Mouse (Mus musculus): ENCODE measurements around the gene Hoxa10. TPM values are rescaled to one million over a fixed set of nuclear protein-coding genes. Genes with fewer than 3 reads are reported as not detected.

The Hoxa10 gene
- total and polyA plus RNA-seq, 2 experiments = not detected

DNA sequence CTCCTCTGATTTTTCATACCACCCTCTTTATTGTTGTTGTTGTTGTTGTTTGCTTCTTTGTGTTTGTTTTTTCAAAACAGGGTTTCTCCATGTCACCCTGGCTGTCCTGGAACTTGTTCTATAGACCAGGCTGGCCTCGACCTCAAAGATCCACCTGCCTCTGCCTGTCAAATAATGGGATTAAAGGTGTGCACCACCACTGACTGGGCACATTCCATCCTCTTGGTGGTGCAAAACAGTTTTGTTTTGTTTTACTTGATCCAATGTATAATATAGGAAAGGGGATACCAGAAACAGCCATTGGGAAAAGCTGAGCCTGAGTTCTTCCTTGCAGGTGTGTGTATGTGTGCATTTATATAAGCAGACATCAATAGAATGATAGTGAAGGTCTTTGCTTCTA, 54.2 kb downstream of the Hoxa10 start:
- TF ChIP-seq POLR2A (IDR thresholded peaks at IDR 0.05; ENCODE audit: extremely low read depth, insufficient read depth, low read length) (no peak), CTCF (IDR thresholded peaks at IDR 0.05; ENCODE audit: low read depth, low read length) (no peak)
- Histone ChIP-seq H3K36me3 (ENCODE audit: control insufficient read depth, insufficient read depth, low read length) (no peaks in the 10 kb centered on the region), H3K9ac (ENCODE audit: low read depth, low read length) (no peak overlapping the region), H3K4me1 (ENCODE audit: control insufficient read depth, insufficient read depth, low read length) (peaks cover 2% of the 10 kb centered on the region; the same call in 1 of the 2 replicates), H3K4me3 (ENCODE audit: insufficient read depth, low read depth, low read length) (no peak overlapping the region), H3K27ac (replicated peaks; ENCODE audit: insufficient read depth, low read depth, low read length) (no peak overlapping the region), H3K27me3 (ENCODE audit: control insufficient read depth, insufficient read depth, low read length) (peaks cover 21% of the 10 kb centered on the region), H3K79me2 (ENCODE audit: control insufficient read depth, insufficient read depth, low read length) (no peaks in the 10 kb centered on the region)
- 40% methylated on average over 1 of the region's 1 CpGs for WGBS
- no peak for DNase-seq (ENCODE audit: extremely low read depth, low read depth, low spot score)

DNA sequence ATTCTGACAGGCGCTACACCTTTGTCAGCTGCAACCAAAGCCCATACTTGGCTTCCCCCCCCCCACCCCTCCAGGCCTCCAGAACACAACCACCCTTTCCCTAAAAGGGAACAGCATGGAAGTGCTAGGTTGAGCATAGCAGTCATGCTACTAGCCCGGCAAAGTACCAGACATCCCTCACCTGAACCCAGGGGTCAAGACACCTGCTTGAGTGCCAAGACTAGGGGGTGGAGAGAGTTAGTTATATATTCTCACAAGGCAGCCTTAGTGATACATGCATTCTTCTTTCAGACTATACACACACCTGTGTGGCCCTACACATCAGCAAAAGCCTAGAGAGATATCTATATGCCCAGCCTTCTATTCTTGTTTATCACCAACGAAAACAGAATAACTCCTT, 54.8 kb downstream of the Hoxa10 start:
- Histone ChIP-seq H3K9ac (ENCODE audit: low read depth, low read length) (no peak overlapping the region), H3K27ac (replicated peaks; ENCODE audit: insufficient read depth, low read depth, low read length) (no peak overlapping the region), H3K4me1 (ENCODE audit: control insufficient read depth, insufficient read depth, low read length) (peaks cover 2% of the 10 kb centered on the region; the same call in 1 of the 2 replicates), H3K79me2 (ENCODE audit: control insufficient read depth, insufficient read depth, low read length) (no peaks in the 10 kb centered on the region), H3K36me3 (ENCODE audit: control insufficient read depth, insufficient read depth, low read length) (no peaks in the 10 kb centered on the region), H3K4me3 (ENCODE audit: insufficient read depth, low read depth, low read length) (no peak overlapping the region), H3K27me3 (ENCODE audit: control insufficient read depth, insufficient read depth, low read length) (peaks cover 19% of the 10 kb centered on the region)
- no peak for DNase-seq (ENCODE audit: extremely low read depth, low read depth, low spot score)
- WGBS = 40% methylated on average over 3 of the region's 3 CpGs
- no peak for TF ChIP-seq CTCF (IDR thresholded peaks at IDR 0.05; ENCODE audit: low read depth, low read length)
- TF ChIP-seq POLR2A (IDR thresholded peaks at IDR 0.05; ENCODE audit: extremely low read depth, insufficient read depth, low read length) = no peak

DNA sequence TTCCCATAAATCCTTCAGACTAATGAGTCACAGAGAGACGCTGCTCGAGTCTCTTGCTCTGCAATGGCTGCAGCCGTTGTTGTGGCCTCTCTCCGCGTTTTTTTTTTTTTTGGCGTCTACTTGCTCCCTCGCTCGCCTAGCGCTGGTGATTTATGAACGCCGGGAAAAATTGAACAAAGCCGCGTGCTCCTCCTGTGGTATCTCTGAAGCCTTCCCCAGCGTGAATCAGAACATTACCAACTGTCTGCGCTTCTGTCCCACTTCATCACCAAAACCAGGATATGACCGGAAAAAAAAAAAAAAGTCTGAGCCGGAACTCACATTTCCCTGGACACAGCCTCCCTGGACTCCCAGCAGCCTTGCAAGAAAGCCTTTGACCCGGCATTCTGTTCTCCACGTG, 55.4 kb downstream of the Hoxa10 start:
- 11% methylated on average over 19 of the region's 19 CpGs for WGBS
- H3K4me1 ChIP-seq (ENCODE audit: control insufficient read depth, insufficient read depth, low read length) = peaks cover 2% of the 10 kb centered on the region; the same call in 1 of the 2 replicates
- H3K36me3 ChIP-seq (ENCODE audit: control insufficient read depth, insufficient read depth, low read length) = no peaks in the 10 kb centered on the region
- H3K4me3 ChIP-seq (ENCODE audit: insufficient read depth, low read depth, low read length) = no peak overlapping the region
- TF ChIP-seq POLR2A (IDR thresholded peaks at IDR 0.05; ENCODE audit: extremely low read depth, insufficient read depth, low read length) (no peak), CTCF (IDR thresholded peaks at IDR 0.05; ENCODE audit: low read depth, low read length) (no peak)
- H3K27ac ChIP-seq (replicated peaks; ENCODE audit: insufficient read depth, low read depth, low read length) = no peak overlapping the region
- H3K9ac ChIP-seq (ENCODE audit: low read depth, low read length) = no peak overlapping the region
- H3K27me3 ChIP-seq (ENCODE audit: control insufficient read depth, insufficient read depth, low read length) = peaks cover 15% of the 10 kb centered on the region
- no peak for DNase-seq (ENCODE audit: extremely low read depth, low read depth, low spot score)
- H3K79me2 ChIP-seq (ENCODE audit: control insufficient read depth, insufficient read depth, low read length) = no peaks in the 10 kb centered on the region

GRCm38 (mm10) chr6:52184668-52185067, 56.0 kb downstream of the Hoxa10 start:
- no peak for TF ChIP-seq POLR2A (IDR thresholded peaks at IDR 0.05; ENCODE audit: extremely low read depth, insufficient read depth, low read length)
- TF ChIP-seq CTCF (IDR thresholded peaks at IDR 0.05; ENCODE audit: low read depth, low read length) = no peak
- no peaks in the 10 kb centered on the region for H3K4me1 ChIP-seq (ENCODE audit: control insufficient read depth, insufficient read depth, low read length)
- DNase-seq (ENCODE audit: extremely low read depth, low read depth, low spot score) = no peak
- H3K27ac ChIP-seq (replicated peaks; ENCODE audit: insufficient read depth, low read depth, low read length) = no peak overlapping the region
- H3K9ac ChIP-seq (ENCODE audit: low read depth, low read length) = no peak overlapping the region
- H3K79me2 ChIP-seq (ENCODE audit: control insufficient read depth, insufficient read depth, low read length) = no peaks in the 10 kb centered on the region
- no peak overlapping the region for H3K4me3 ChIP-seq (ENCODE audit: insufficient read depth, low read depth, low read length)
- peaks cover 15% of the 10 kb centered on the region for H3K27me3 ChIP-seq (ENCODE audit: control insufficient read depth, insufficient read depth, low read length)
- H3K36me3 ChIP-seq (ENCODE audit: control insufficient read depth, insufficient read depth, low read length) = no peaks in the 10 kb centered on the region
- 43% methylated on average over 6 of the region's 6 CpGs for WGBS

DNA sequence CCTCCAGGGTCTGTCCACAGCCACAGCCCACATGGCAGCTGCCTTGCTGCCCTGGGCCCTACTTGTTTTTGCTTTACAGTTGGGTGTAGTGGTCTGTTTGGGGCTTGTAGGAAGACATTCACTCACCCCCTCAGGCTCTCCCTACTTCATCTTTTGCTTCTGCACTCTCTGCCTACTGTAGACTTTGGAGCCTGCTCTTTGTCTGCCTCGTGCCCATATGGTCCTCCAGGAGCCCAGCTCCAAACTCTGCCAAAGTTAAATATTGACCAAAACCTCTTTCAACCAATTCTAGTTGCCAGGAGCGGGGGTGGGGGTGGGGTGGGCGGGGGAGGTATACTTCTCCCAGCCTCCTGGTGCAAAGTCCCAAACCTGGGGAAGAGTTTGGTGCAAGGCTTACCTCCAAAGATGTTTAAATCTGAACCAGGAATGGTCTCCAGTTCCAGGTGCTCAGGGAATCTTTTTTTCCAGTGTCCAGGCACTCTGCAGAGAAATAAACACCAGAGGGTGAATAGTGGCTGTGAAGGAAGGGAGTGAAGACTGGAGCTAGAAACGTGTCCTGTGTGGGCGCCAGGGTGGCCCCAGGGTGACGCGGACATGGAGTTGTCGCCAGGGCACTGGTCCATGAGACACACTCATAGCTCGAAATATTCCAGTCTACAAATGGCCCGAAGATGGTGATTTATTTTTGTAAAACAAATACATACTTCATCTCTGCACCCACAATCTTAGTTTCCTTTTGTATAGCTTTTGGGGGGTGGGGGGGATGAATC, 57.2 kb downstream of the Hoxa10 start:
- H3K27me3 ChIP-seq (ENCODE audit: control insufficient read depth, insufficient read depth, low read length) = peaks cover 18% of the 10 kb centered on the region
- no peak overlapping the region for H3K4me3 ChIP-seq (ENCODE audit: insufficient read depth, low read depth, low read length)
- H3K79me2 ChIP-seq (ENCODE audit: control insufficient read depth, insufficient read depth, low read length) = no peaks in the 10 kb centered on the region
- DNase-seq (ENCODE audit: extremely low read depth, low read depth, low spot score) = peak; percentile 40
- no peaks in the 10 kb centered on the region for H3K36me3 ChIP-seq (ENCODE audit: control insufficient read depth, insufficient read depth, low read length)
- TF ChIP-seq POLR2A (IDR thresholded peaks at IDR 0.05; ENCODE audit: extremely low read depth, insufficient read depth, low read length) = no peak
- TF ChIP-seq CTCF (IDR thresholded peaks at IDR 0.05; ENCODE audit: low read depth, low read length) = no peak
- H3K27ac ChIP-seq (replicated peaks; ENCODE audit: insufficient read depth, low read depth, low read length) = no peak overlapping the region
- no peaks in the 10 kb centered on the region for H3K4me1 ChIP-seq (ENCODE audit: control insufficient read depth, insufficient read depth, low read length)
- H3K9ac ChIP-seq (ENCODE audit: low read depth, low read length) = no peak overlapping the region
- WGBS = 25% methylated on average over 10 of the region's 10 CpGs

- TF ChIP-seq CTCF (IDR thresholded peaks at IDR 0.05; ENCODE audit: low read depth, low read length) = no peak
- TF ChIP-seq POLR2A (IDR thresholded peaks at IDR 0.05; ENCODE audit: extremely low read depth, insufficient read depth, low read length) = no peak
- peaks cover 20% of the 10 kb centered on the region for H3K27me3 ChIP-seq (ENCODE audit: control insufficient read depth, insufficient read depth, low read length)
- H3K79me2 ChIP-seq (ENCODE audit: control insufficient read depth, insufficient read depth, low read length) = no peaks in the 10 kb centered on the region
- H3K4me3 ChIP-seq (ENCODE audit: insufficient read depth, low read depth, low read length) = no peak overlapping the region
- no peaks in the 10 kb centered on the region for H3K4me1 ChIP-seq (ENCODE audit: control insufficient read depth, insufficient read depth, low read length)
- WGBS = 83% methylated on average over 1 of the region's 1 CpGs
- no peaks in the 10 kb centered on the region for H3K36me3 ChIP-seq (ENCODE audit: control insufficient read depth, insufficient read depth, low read length)
- no peak overlapping the region for H3K27ac ChIP-seq (replicated peaks; ENCODE audit: insufficient read depth, low read depth, low read length)
- no peak overlapping the region for H3K9ac ChIP-seq (ENCODE audit: low read depth, low read length)
- no peak for DNase-seq (ENCODE audit: extremely low read depth, low read depth, low spot score)
These were observed 57.9 kb downstream of the Hoxa10 start for GRCm38 (mm10) chr6:52182793-52183192.
